Mouse (Mus musculus) ovary, postnatal 36 days (tissue): ENCODE measurements around the gene Abat.

Experiments used
- DNase-seq: peaks from one replicate; pipeline ENCODE4 v3.0.0; 2022; ENCODE audit warnings: low spot score, mixed read lengths

Gene Abat

GRCm38 (mm10) chr16:8573751-8574150 lies 60.5 kb downstream of the Abat start:
- no peak for DNase-seq

- DNase-seq: no peak
Observed at GRCm38 (mm10) chr16:8574316-8574715, 61.1 kb downstream of the Abat start.

- DNase-seq: no peak
Observed at GRCm38 (mm10) chr16:8576111-8576510, 62.9 kb downstream of the Abat start.

GRCm38 (mm10) chr16:8576901-8577300 lies 63.7 kb downstream of the Abat start:
- DNase-seq: no peak

GRCm38 (mm10) chr16:8578326-8578725 lies 65.1 kb downstream of the Abat start:
- DNase-seq: no peak

- DNase-seq: no peak
Observed at GRCm38 (mm10) chr16:8579546-8579945, 66.3 kb downstream of the Abat start.

GRCm38 (mm10) chr16:8581661-8582239 lies 68.5 kb downstream of the Abat start:
- DNase-seq: no peak

- no peak for DNase-seq
Observed at GRCm38 (mm10) chr16:8582579-8583295, 69.5 kb downstream of the Abat start.

GRCm38 (mm10) chr16:8584248-8584647 lies 71.0 kb downstream of the Abat start:
- DNase-seq: no peak

GRCm38 (mm10) chr16:8585056-8585455 lies 71.8 kb downstream of the Abat start:
- DNase-seq: no peak

- DNase-seq: no peak
Observed at GRCm38 (mm10) chr16:8595411-8595810, 82.2 kb downstream of the Abat start.

GRCm38 (mm10) chr16:8596336-8596735 lies 83.1 kb downstream of the Abat start:
- DNase-seq: no peak

GRCm38 (mm10) chr16:8597516-8597915 lies 84.3 kb downstream of the Abat start:
- DNase-seq: no peak

GRCm38 (mm10) chr16:8603789-8604188 lies 90.6 kb downstream of the Abat start:
- DNase-seq: no peak

GRCm38 (mm10) chr16:8610397-8610796 lies 97.2 kb downstream of the Abat start:
- DNase-seq: no peak

- DNase-seq: no peak
Observed at GRCm38 (mm10) chr16:8612214-8613005, 99.2 kb downstream of the Abat start.

GRCm38 (mm10) chr16:8613039-8613438 lies 99.8 kb downstream of the Abat start:
- no peak for DNase-seq

- no peak for DNase-seq
Observed at GRCm38 (mm10) chr16:8613447-8613846, 100.2 kb downstream of the Abat start.

GRCm38 (mm10) chr16:8619659-8620314 lies 106.6 kb downstream of the Abat start:
- no peak for DNase-seq

GRCm38 (mm10) chr16:8620315-8621115 lies 107.3 kb downstream of the Abat start:
- no peak for DNase-seq

GRCm38 (mm10) chr16:8630419-8630818 lies 117.2 kb downstream of the Abat start:
- DNase-seq: no peak

GRCm38 (mm10) chr16:8631428-8631827 lies 118.2 kb downstream of the Abat start:
- no peak for DNase-seq
